Mouse (Mus musculus) stomach, embryonic 16.5 days (tissue): ENCODE data around the gene Sapcd1. TPM values are rescaled to one million over a fixed set of nuclear protein-coding genes. Genes with fewer than 3 reads are reported as not detected.
"Not testable (repeated sequence)": the region's sequence is repeated elsewhere in the genome, so short reads cannot be mapped to it uniquely, and the experiment has no call there.

ENCODE experiments used
- ATAC-seq: fragments of 200-750 bp; cut with Nextera tagmentation; 2 replicates; pipeline ENCODE4 v1.8.0; 2017; ENCODE audit warnings: moderate number of reproducible peaks, moderate TSS enrichment; ENCODE audit not compliant: insufficient read depth, low FRiP score
- H3K27ac ChIP-seq: fragments of 300-500 bp; sonication (generic); 2 replicates; pipeline ENCODE4 v1.5.1; 2014; ENCODE audit warnings: low read length
- H3K27me3 ChIP-seq: fragments of 300-500 bp; sonication (generic); 2 replicates; pipeline ENCODE4 v1.6.1; 2014; ENCODE audit warnings: low read length, control low read depth, mixed read lengths; ENCODE audit not compliant: control insufficient read depth, insufficient read depth
- H3K36me3 ChIP-seq: fragments of 300-500 bp; sonication (generic); 2 replicates; pipeline ENCODE4 v1.6.1; 2014; ENCODE audit warnings: low read length; ENCODE audit not compliant: control insufficient read depth, insufficient read depth
- H3K4me1 ChIP-seq: fragments of 300-500 bp; sonication (generic); 2 replicates; pipeline ENCODE4 v1.6.1; 2014; ENCODE audit warnings: low read length, control low read depth, mixed read lengths; ENCODE audit not compliant: control insufficient read depth, insufficient read depth
- H3K4me2 ChIP-seq: fragments of 300-500 bp; sonication (generic); 2 replicates; pipeline ENCODE4 v1.6.1; 2014; ENCODE audit warnings: low read depth, low read length, mixed read lengths
- H3K4me3 ChIP-seq: fragments of 300-500 bp; sonication (generic); replicated peaks from 2 replicates; pipeline ENCODE4 v1.5.1; 2014; ENCODE audit warnings: mild to moderate bottlenecking, low read length
- H3K9ac ChIP-seq: fragments of 300-500 bp; sonication (generic); 2 replicates; pipeline ENCODE4 v1.6.1; 2014; ENCODE audit warnings: low read length
- H3K9me3 ChIP-seq: fragments of 300-500 bp; sonication (generic); replicated peaks from 2 replicates; pipeline ENCODE4 v1.6.1; 2016; ENCODE audit warnings: low read length, control low read depth; ENCODE audit not compliant: control insufficient read depth
- WGBS: fragments of 180-500 bp; shearing (Covaris S2); extraction: QIAGEN DNeasy Blood & Tissue Kit; methylation state at CpG from one replicate; pipeline ENCODE4 v1.1.7; 2014; 5-methylcytosine and 5-hydroxymethylcytosine counted together
- polyA plus RNA-seq: library from polyadenylated mRNA; unstranded; fragments of >200 nt; fragmentation: Nextera tagmentation; extraction: Ambion mirVana; gene quantifications from 2 replicates; pipeline ENCODE4 v1.2.1, GENCODE M21; 2015

Gene Sapcd1
- polyA plus RNA-seq, 1 experiment from 2014 or later, result 14.2 TPM

GRCm38 (mm10) chr17:35016791-35017705, 10.8 kb downstream of the Sapcd1 start:
- WGBS, result 74% methylated on average over 10 of the region's 10 CpGs
- Histone ChIP-seq H3K27ac (peak overlapping the region; percentile 61), H3K4me3 (no peak overlapping the region), H3K27me3 (no peaks in the 10 kb centered on the region), H3K9me3 (no peaks in the 10 kb centered on the region), H3K9ac (peak overlapping the region; percentile 54; the same call in 1 of the 2 replicates), H3K4me2 (no peak overlapping the region), H3K36me3 (peaks cover 22% of the 10 kb centered on the region), H3K4me1 (peaks cover 19% of the 10 kb centered on the region)
- ATAC-seq, result no peak

GRCm38 (mm10) chr17:35016376-35016775, 11.4 kb downstream of the Sapcd1 start, which contains the start of gene Vwa7:
Vwa7 (plus strand) TSS chr17:35016579.
- Histone ChIP-seq H3K36me3 (peaks cover 22% of the 10 kb centered on the region), H3K27me3 (no peaks in the 10 kb centered on the region), H3K4me3 (no peak within 1 kb of the TSS), H3K4me2 (no peak within 1 kb of the TSS), H3K4me1 (peaks cover 13% of the 10 kb centered on the region), H3K27ac (peak within 1 kb of the TSS; percentile 61), H3K9ac (peak within 1 kb of the TSS; percentile 54; the same call in 1 of the 2 replicates), H3K9me3 (no peaks in the 10 kb centered on the region)
- ATAC-seq, result peak; percentile 48; the same call in 1 of the 2 replicates
- WGBS, result 48% methylated on average over 12 of the region's 12 CpGs

- no peak for ATAC-seq
- Histone ChIP-seq H3K9me3 (no peaks in the 10 kb centered on the region), H3K27me3 (no peaks in the 10 kb centered on the region), H3K4me2 (no peak overlapping the region), H3K9ac (no peak overlapping the region), H3K27ac (no peak overlapping the region), H3K4me3 (no peak overlapping the region), H3K36me3 (peaks cover 27% of the 10 kb centered on the region), H3K4me1 (peaks cover 8% of the 10 kb centered on the region)
- 87% methylated on average over 16 of the region's 16 CpGs for WGBS
Observed at GRCm38 (mm10) chr17:35015296-35015695, 12.5 kb downstream of the Sapcd1 start.

- no peak for ATAC-seq
- Histone ChIP-seq H3K4me1 (peaks cover 8% of the 10 kb centered on the region), H3K9ac (no peak overlapping the region), H3K27ac (no peak overlapping the region), H3K9me3 (no peaks in the 10 kb centered on the region), H3K36me3 (peaks cover 32% of the 10 kb centered on the region), H3K27me3 (no peaks in the 10 kb centered on the region), H3K4me2 (no peak overlapping the region), H3K4me3 (no peak overlapping the region)
- 76% methylated on average over 6 of the region's 6 CpGs for WGBS
Observed at GRCm38 (mm10) chr17:35013221-35013620, 14.6 kb downstream of the Sapcd1 start.

GRCm38 (mm10) chr17:35012430-35012829, 15.4 kb downstream of the Sapcd1 start:
- Histone ChIP-seq H3K27me3 (no peaks in the 10 kb centered on the region), H3K4me1 (peaks cover 8% of the 10 kb centered on the region), H3K36me3 (peaks cover 32% of the 10 kb centered on the region), H3K9me3 (no peaks in the 10 kb centered on the region), H3K4me2 (no peak overlapping the region), H3K4me3 (no peak overlapping the region), H3K9ac (no peak overlapping the region), H3K27ac (no peak overlapping the region)
- ATAC-seq, result no peak
- 81% methylated on average over 13 of the region's 13 CpGs for WGBS

- whole genome bisulfite sequencing, result 94% methylated on average over 8 of the region's 8 CpGs
- no peak for ATAC-seq
- H3K36me3 ChIP-seq, result peaks cover 32% of the 10 kb centered on the region
- no peak overlapping the region for H3K27ac ChIP-seq
- H3K9me3 ChIP-seq, result no peaks in the 10 kb centered on the region
- H3K4me1 ChIP-seq, result peaks cover 4% of the 10 kb centered on the region
- H3K9ac ChIP-seq, result no peak overlapping the region
- H3K4me3 ChIP-seq, result no peak overlapping the region
- H3K4me2 ChIP-seq, result no peak overlapping the region
- no peaks in the 10 kb centered on the region for H3K27me3 ChIP-seq
Observed at GRCm38 (mm10) chr17:35011440-35011839, 16.4 kb downstream of the Sapcd1 start.

- no peaks in the 10 kb centered on the region for H3K4me1 ChIP-seq
- H3K4me2 ChIP-seq, result no peak overlapping the region
- WGBS, result 90% methylated on average over 7 of the region's 7 CpGs
- H3K27me3 ChIP-seq, result no peaks in the 10 kb centered on the region
- no peak overlapping the region for H3K4me3 ChIP-seq
- H3K36me3 ChIP-seq, result peaks cover 40% of the 10 kb centered on the region
- no peak overlapping the region for H3K27ac ChIP-seq
- ATAC-seq, result no peak
- H3K9ac ChIP-seq, result no peak overlapping the region
- H3K9me3 ChIP-seq, result no peaks in the 10 kb centered on the region
Observed at GRCm38 (mm10) chr17:35009586-35009985, 18.2 kb downstream of the Sapcd1 start.

- Histone ChIP-seq H3K4me1 (peaks cover 10% of the 10 kb centered on the region), H3K9me3 (no peaks in the 10 kb centered on the region), H3K27ac (no peak overlapping the region), H3K9ac (no peak overlapping the region), H3K27me3 (no peaks in the 10 kb centered on the region), H3K36me3 (peaks cover 27% of the 10 kb centered on the region), H3K4me2 (no peak overlapping the region), H3K4me3 (no peak overlapping the region)
- ATAC-seq, result no peak
- WGBS, result 92% methylated on average over 7 of the region's 7 CpGs
Observed at GRCm38 (mm10) chr17:35007387-35007991, 20.3 kb downstream of the Sapcd1 start.

GRCm38 (mm10) chr17:35005902-35006301, 21.9 kb downstream of the Sapcd1 start:
- not testable (repeated sequence) for H3K9me3 ChIP-seq, H3K27me3 ChIP-seq, H3K4me3 ChIP-seq, H3K4me2 ChIP-seq, H3K27ac ChIP-seq, ATAC-seq, H3K9ac ChIP-seq
- Histone ChIP-seq H3K36me3 (peaks cover 25% of the 10 kb centered on the region), H3K4me1 (peaks cover 15% of the 10 kb centered on the region)
- WGBS, result 98% methylated on average over 4 of the region's 5 CpGs
